7 mouse cellular contexts compared by ENCODE assay signal in genomic region chr6:91729677-91730127, GRCm38 (mm10). TPM values are rescaled to one million over a fixed set of nuclear protein-coding genes. Genes with fewer than 3 reads are reported as not detected.
A peak's percentile ranks its signal among the peaks of the same experiment; 100 is the strongest.
DNase-seq lines count a peak whose midpoint lies in the region; ATAC-seq and TF ChIP-seq lines count a peak whose summit lies in the region.

No protein-coding gene starts in this region.

- no peak overlapping the region for H3K4me3 ChIP-seq in intestine, embryonic 15.5 days (replicated peaks)
- no peak overlapping the region for H3K4me3 ChIP-seq in limb, embryonic 13.5 days
- H3K4me3 ChIP-seq in neural tube, embryonic 14.5 days (ENCODE audit: low read depth, low read length) = no peak overlapping the region

- H3K9ac ChIP-seq in intestine, embryonic 15.5 days = peak overlapping the region; percentile 10
- H3K9ac ChIP-seq in limb, embryonic 13.5 days = no peak overlapping the region
- no peak overlapping the region for H3K9ac ChIP-seq in neural tube, embryonic 14.5 days (replicated peaks; ENCODE audit: low read depth, low read length)

- peaks cover 16% of the 10 kb centered on the region for H3K36me3 ChIP-seq in intestine, embryonic 15.5 days
- H3K36me3 ChIP-seq in limb, embryonic 13.5 days = peaks cover 68% of the 10 kb centered on the region
- H3K36me3 ChIP-seq in neural tube, embryonic 14.5 days (ENCODE audit: control insufficient read depth, insufficient read depth, low read length) = peaks cover 24% of the 10 kb centered on the region

- H3K9me3 ChIP-seq in intestine, embryonic 15.5 days = no peaks in the 10 kb centered on the region
- no peaks in the 10 kb centered on the region for H3K9me3 ChIP-seq in limb, embryonic 13.5 days
- H3K9me3 ChIP-seq in neural tube, embryonic 14.5 days (ENCODE audit: control insufficient read depth, low read length) = no peaks in the 10 kb centered on the region

- H3K27me3 ChIP-seq in Patski = no peaks in the 10 kb centered on the region
- no peaks in the 10 kb centered on the region for H3K27me3 ChIP-seq in intestine, embryonic 15.5 days (replicated peaks)
- H3K27me3 ChIP-seq in limb, embryonic 13.5 days = no peaks in the 10 kb centered on the region
- no peaks in the 10 kb centered on the region for H3K27me3 ChIP-seq in neural tube, embryonic 14.5 days (ENCODE audit: control insufficient read depth, insufficient read depth, low read length)

- in situ Hi-C loops in Patski (cut with MboI; ENCODE audit: low pct_unique_long_range_greater_than_20kb) = no loop called here

- H3K4me2 ChIP-seq in intestine, embryonic 15.5 days (replicated peaks) = no peak overlapping the region; the same call in 1 of the 2 replicates
- H3K4me2 ChIP-seq in limb, embryonic 13.5 days (replicated peaks) = peak overlapping the region; percentile 7; the same call in 1 of the 2 replicates
- no peak overlapping the region for H3K4me2 ChIP-seq in neural tube, embryonic 14.5 days (ENCODE audit: low read depth, low read length)

- H3K27ac ChIP-seq in intestine, embryonic 15.5 days = peak overlapping the region; percentile 83
- H3K27ac ChIP-seq in limb, embryonic 13.5 days = peak overlapping the region; percentile 29; the same call in 1 of the 2 replicates
- H3K27ac ChIP-seq in neural tube, embryonic 14.5 days (ENCODE audit: low read depth, low read length) = peak overlapping the region; percentile 4; the same call in 1 of the 2 replicates

- no peak for TF ChIP-seq CTCF in Patski (IDR thresholded peaks at IDR 0.05)

- DNase-seq in Patski (ENCODE audit: low read depth, low spot score) = peak; percentile 68
- peak; percentile 73 for DNase-seq in embryo, embryonic 11 days
- peak; percentile 100 for DNase-seq in heart, adult 11 months

- 19% methylated on average over 12 of the region's 12 CpGs for WGBS in intestine, embryonic 15.5 days
- 11% methylated on average over 12 of the region's 12 CpGs for WGBS in limb, embryonic 13.5 days
- 7% methylated on average over 12 of the region's 12 CpGs for WGBS in neural tube, embryonic 14.5 days

- ATAC-seq in Patski = peak; percentile 45
- peak; percentile 80 for ATAC-seq in intestine, embryonic 15.5 days
- ATAC-seq in limb, embryonic 13.5 days (ENCODE audit: low FRiP score, low read depth) = peak; percentile 75; the same call in 1 of the 2 replicates
- peak; percentile 36; the same call in 1 of the 2 replicates for ATAC-seq in neural tube, embryonic 14.5 days (ENCODE audit: low read depth)
- no peak for ATAC-seq in erythroid progenitor cell, adult 5-6 weeks (replicated peaks; ENCODE audit: low FRiP score, poor library complexity, severe bottlenecking)

- CTCF ChIA-PET in Patski (lab: Charles Lee) = interaction anchor here (1.0 to 2.8 kb wide), 3 partner anchors 16 to 154 kb away, joined by 3 to 11 read pairs (median 5); no protein-coding TSS in a partner anchor

- POLR2A ChIA-PET in Patski (lab: Charles Lee) = interaction anchor here (0.5 to 2.5 kb wide), 7 partner anchors 13 to 463 kb away, joined by 3 to 7 read pairs (median 4); partner anchors contain the start of gene Slc6a6

- peaks cover 23% of the 10 kb centered on the region for H3K4me1 ChIP-seq in intestine, embryonic 15.5 days (replicated peaks)
- H3K4me1 ChIP-seq in limb, embryonic 13.5 days = peaks cover 30% of the 10 kb centered on the region
- H3K4me1 ChIP-seq in neural tube, embryonic 14.5 days (ENCODE audit: control insufficient read depth, insufficient read depth, low read length) = peaks cover 24% of the 10 kb centered on the region

RNA-seq across cellular contexts. Expression of gene Slc6a6, which starts 45.8 kb away (rescaled TPM):
- 497 TPM for polyA plus RNA-seq in Patski (2021)
- 78.0 and 87.9 TPM in 2 replicates for polyA plus RNA-seq in intestine, embryonic 15.5 days (2015; fragmentation: Nextera tagmentation; extraction: Ambion mirVana)
- polyA plus RNA-seq in limb, embryonic 13.5 days (2015; fragmentation: Nextera tagmentation; extraction: Ambion mirVana) = 48.7 and 51.1 TPM in 2 replicates
- 89.3 and 100 TPM in 2 replicates for polyA plus RNA-seq in neural tube, embryonic 14.5 days (2014; fragmentation: Nextera tagmentation; extraction: Ambion mirVana)
- 25.6 and 25.9 TPM in 2 replicates for total RNA-seq in erythroid progenitor cell, adult 5-6 weeks (2015; ENCODE audit: low replicate concordance)
- total RNA-seq in erythroid progenitor cell, adult 5-6 weeks (2017; ENCODE audit: low replicate concordance) = 9.8 and 10.9 TPM in 2 replicates

Comparison
In these comparisons a context has a peak if more than half of its experiments do, and no peak if none do; other contexts are left out.
1. H3K27ac ChIP-seq: peak in every context shown above with its lines; median percentile 83 in intestine, embryonic 15.5 days; 29 in limb, embryonic 13.5 days; 4 in neural tube, embryonic 14.5 days.